Mouse (Mus musculus) adrenal gland, postnatal 36 days (tissue): Measurements from ENCODE around the gene Fam168b. TPM values are rescaled to one million over a fixed set of nuclear protein-coding genes. Genes with fewer than 3 reads are reported as not detected.

ENCODE experiments used
- DNase-seq, 2 experiments: peaks; one replicate each; pipeline ENCODE4 v3.0.0; 2021; ENCODE audit warnings: mixed read lengths in 1 of 2
- total RNA-seq, 2 experiments: library from RNA; stranded (reverse); gene quantifications; 2 replicates each; pipeline ENCODE4 v1.2.3; 2021

Fam168b gene
- total RNA-seq, 2 experiments from 2014 or later: 133 to 149 TPM

DNA sequence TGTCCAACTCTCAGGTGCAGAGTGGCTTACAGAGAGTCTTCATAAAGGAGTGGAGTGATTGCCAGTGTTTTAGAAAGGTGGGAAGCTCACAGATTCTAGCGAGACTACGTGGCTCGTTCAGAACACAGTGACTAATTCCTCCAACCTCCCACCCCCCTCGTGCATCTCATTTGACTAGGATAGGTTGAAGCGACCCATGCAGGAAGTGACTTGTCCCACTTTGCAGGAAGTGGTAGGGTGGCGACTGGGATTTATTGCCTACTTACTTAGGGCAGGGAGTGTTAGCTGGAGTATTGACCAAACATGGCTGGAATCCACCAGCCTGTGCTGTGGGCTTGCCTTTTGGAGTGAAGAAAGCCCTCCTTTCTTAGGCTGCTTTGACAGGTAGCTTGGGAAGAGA lies 8.7 kb upstream of the Fam168b start:
- DNase-seq: peak; percentile 75 to 81

DNA sequence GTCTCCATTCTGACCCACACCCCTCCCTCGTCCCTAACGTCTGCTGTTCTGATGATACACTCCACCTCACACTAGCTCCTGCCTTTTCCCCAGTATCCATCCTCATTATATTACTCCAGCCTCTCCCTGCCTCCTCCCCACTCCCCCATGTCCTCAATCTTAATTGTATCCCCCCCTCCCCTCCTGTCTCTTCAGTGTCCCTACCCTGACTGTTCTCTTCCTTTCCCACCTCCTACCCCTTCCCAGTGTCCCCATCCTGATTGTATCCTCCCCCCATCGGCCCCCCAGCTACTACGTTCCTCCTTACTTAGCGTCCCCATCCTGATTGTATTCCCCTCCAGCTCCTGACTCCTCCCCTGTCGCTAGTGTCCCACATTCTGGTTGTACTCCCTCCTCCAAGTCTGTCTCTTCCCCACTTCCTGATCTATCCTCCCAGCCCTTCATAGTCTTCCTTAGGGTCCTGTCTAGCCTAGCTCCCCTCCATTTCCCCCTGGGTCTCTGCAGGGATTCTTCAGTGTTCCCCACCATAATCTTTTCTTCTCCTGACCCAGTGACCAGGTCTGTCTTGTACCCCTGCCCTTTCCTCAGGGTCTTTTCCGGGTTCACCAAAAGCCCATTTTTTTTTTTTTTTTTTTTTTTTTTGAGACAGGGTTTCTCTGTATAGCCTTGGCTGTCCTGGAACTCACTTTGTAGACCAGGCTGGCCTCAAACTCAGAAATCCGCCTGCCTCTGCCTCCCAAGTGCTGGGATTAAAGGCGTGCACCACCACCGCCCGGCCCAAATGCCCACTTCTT lies 7.7 kb upstream of the Fam168b start:
- DNase-seq: peak; percentile 32 to 53

DNA sequence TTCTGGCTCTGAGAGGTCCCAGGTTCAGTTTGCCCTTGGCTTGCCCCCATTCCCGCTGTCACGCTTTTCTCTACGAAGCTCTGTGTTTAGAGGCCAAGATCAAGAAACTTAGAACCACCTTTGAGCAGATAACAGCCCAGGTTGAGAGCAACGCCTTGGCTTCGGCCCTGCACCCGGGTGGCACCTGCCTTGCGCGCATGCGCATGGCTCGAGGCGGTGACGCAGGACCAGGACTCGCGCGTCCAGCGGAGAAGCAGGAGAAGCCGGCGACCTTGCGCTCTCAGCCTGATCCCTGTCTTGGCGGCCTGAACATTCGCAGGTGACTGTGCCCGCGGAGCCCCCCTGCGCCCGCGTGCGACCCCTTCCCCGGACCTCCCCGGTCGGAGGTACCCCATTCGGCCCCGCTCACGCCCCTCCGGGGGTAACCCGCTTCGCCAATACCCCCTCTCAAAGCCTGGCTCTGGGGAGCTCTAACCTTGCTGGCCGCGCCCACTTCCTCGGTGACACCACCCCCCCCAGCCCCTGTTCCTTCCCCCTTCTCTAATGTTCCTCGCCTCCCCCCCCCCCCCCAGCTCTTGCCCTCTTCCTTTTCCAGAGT lies 7.0 kb upstream of the Fam168b start, which contains the start of gene Plekhb2:
Plekhb2 (plus strand) TSS at position 232 of the 598 bp plus-strand sequence.
- DNase-seq: peak; percentile 95 to 96

DNA sequence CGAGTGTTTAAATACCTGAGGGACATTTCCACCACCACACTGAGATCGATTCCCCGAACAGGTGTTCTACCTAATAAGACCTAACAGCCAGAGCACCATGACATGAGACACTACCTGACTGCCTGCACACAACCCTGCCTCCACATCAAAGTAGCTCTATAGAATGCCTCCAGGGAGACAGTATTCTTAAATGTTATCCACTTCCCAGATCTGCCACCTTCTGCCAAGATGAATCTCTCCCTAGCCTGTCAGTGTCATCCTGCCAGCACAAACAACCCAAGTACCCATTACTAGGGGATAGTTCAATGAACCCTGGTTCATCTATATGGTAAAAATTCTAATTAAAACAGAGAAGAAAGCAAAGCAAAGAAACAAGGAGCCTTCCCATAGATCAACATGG lies 4.2 kb upstream of the Fam168b start:
- DNase-seq: no peak

DNA sequence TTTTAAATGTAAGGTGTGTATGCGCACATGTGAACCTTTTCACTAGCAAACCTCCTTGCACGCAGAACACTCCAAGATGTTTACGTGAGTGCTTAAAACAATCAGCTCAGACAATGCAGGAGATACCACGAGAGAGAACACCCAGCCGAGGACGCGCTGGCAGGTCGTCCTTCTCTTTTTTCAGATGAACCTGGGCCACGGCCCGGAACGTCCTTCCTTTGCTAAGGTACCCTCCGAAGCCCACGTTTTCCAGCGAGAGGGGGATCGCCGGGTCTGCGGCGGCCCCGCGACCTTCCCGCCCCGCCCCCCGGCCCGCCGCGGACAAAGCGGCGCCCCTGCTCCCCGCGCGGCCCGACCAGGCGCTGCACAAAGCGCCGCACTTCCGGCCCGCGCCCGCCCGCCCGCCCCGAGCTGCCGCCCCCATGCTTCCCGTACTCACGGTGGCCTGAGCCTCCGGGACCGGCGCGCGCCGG lies 440 bp downstream of the Fam168b start:
- DNase-seq: peak; percentile 61 to 80

DNA sequence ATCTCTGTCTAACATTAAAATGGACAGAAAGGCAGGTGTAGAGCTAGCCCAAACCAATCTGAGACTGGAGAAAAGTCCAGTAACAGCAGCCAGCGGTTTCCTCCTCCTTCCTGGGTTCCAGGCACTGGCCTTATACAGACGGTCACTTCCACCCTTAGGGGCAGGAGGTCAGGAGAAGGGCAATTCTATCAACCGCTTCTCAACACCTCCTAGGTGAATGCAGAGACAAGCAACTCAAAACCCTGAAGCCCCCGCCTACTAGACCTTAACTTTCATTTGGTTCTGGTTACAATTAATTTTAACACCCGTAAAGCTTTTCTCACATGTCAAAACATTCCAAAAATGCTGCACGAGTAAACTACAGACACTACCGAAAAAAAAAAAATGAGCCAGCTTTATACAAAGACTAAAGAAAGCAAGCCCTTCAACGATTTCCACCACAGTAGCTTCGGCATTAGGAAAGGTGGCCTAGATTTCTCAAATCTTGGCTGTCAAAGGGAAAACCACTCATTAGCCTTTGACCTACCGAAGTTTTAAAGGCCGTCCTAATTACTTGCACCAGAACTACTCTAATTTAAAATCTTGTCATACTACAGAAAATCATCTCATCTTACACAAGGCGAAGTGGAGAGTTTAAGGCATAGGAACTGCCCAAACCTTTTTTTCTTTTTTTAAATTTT lies 1.0 kb downstream of the Fam168b start:
- no peak for DNase-seq

DNA sequence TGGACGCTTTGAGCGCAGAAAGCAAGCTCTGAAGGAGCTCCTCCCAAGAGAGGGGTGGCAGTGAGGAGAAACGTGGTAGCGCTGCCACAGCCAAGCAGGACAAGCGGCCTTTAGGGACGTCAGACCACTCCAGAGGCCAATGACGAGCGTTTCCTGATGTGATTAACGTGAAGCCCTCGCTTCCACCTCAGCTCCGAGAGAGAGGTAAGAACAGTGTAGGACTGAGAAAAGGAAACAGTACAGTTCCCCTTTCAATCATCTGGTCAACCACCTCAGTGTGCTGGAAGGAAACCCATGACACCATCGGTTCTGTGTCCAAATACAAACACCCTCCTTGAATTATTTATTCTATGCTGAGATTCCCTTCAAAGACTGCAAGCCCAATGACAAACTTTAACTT lies 3.6 kb downstream of the Fam168b start:
- DNase-seq: no peak

DNA sequence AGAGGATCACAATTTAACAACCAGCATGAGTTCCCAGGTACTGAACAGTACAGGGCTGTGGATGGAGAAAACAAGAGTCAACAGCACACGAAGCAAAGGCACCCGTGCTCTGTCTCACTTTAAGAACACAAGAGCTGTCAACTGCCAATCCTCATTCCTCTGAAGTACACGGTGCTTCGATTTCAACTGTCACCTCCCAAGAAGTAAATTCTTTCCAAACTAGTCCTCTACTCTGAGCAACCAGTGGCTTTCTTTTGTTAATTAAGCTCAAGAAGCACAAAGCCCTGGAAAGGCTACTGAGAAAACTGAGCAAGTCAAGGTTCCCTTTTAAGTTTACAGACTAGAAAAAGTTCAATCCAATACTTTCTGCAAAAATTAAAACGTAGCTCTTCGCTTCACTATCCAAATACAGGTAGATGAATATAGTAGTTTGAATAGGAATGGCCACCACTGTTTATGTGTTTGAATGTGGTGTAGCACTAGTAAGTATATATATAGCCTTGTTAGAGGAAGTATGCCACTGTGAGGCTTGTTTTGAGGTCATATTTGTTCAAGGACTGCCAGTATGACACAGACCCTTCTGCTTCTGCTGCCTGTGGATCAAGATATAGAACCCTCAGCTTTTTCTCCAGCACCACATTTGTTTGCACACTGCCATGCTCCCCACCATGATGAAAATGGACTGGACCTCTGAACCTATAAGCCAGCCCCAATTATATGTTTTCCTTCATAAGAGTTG lies 4.7 kb downstream of the Fam168b start:
- DNase-seq: no peak

DNA sequence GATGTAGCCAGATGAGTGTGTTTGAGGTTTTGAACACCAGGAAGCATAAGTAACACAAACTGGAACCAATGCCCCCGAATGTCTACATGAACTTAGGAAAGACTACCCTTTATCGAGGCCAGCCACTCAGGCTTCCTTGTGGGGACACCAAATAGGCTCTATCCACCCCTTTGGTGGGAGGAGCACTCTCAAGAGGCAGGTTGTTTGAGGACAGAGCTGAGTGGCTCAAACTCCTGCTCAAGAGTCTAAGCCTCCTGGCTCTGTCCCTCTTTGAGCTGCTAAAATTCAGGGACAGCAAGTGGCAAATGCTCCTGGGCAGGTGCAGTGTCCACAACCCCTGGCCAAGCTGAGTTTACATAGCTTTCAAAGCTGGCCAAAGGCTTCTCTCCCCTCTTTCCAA lies 8.0 kb downstream of the Fam168b start:
- no peak for DNase-seq

DNA sequence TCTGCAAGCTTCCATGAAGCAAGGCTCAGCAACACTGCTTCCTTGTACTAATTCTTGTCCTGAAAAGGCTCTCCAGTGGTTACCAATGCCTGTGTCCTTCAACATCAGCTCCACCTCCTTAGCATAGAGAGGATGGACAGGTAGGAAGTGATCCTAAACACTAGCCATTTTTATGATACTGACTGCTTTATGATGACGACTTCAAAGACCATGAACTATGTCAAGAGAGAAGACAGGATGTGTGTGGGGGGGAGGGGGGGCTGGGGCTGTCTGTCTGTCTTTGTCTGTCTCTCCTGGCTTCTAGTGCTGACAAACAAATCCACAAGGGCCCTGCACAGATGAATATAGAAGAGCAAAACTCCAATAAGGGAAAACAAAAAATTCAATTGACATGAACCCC lies 11.5 kb downstream of the Fam168b start:
- no peak for DNase-seq

DNA sequence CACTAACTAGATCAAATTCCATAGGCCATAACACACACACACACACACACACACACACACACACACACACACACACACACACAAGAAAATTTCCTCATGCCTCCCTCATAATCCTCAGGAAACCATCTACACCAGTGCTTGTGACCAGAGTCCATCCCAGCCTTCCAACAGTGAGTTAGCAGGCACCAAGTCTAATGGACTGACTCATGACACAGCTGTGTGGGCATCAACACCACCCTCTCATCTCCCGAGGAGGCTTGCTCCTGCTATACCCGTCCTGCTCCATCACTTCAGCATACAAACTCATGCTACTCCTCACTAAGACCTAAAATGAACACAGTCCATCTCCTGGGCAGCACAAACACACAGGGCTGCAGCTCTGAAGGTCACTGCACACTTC lies 11.9 kb downstream of the Fam168b start:
- no peak for DNase-seq

DNA sequence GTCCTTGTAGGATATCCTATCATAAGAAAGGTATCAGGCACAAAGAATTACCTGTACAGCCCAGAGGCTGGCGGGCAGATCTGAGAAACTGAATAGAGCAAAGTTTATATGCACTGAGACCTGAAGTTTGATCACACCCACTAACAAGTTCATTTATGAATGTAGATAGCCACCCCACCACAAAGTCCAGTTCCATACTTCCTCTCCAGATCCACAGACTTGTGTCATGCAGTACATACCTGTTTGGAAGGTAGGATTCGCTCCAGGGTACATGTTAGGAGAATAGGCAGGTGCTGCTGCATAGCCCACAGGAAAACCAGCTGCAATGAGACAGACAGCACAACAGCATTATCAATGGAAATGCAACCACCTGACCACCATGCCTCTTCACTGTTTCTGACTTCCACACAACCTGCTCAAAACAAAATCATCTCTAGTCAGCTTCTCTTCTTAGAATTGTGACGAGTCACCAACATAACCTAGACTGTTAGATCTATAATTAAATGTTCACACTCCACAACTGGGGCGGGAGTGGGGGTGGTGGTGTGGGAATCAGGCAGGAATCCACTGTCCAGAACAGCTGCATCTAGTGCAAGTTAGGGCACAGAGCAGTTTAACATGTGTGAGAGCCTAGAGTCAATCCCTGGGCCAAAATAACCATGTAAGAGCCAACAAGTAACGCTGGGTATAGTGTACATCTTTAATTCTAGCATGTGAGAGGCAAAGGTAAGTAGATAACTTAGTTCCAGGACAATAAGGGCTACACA lies 14.2 kb downstream of the Fam168b start:
- no peak for DNase-seq

DNA sequence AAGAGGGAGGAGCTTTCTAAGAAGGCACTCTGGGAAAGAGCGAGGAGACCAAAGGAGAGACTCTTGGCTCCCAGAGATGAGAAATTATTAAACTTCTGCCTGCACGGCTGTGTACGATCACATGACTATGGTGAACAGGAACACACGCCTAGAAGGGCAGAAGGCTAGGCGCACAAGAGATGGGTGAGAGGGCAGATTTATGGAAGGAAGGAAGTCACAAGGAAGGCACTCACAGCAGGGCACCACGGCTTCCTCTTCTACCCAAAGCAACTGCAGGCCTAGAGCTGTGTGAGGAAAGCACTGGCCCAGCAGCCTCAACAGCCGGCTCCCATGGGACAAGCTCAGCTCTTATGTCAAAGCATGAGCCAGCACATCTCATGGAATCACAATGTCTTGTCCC lies 15.0 kb downstream of the Fam168b start:
- no peak for DNase-seq

DNA sequence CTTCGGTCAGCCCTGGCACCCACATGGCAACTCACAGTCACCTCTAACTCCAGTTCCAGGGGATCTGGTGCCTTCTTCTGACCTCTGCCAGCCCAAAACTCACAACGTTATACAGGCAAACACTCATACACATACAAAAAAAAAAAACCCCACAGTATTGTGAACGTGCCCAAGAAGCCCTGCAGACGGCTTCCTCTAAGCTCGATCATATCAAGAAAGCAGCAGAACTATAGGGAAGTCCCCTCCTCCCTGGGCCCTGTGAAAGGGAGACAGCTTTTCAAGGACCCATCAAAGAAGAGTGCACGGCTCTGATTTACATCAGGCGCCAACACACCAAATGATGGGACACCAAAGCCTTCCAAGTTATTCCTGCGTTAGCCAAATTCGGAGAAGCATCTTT lies 17.0 kb downstream of the Fam168b start:
- DNase-seq: no peak

DNA sequence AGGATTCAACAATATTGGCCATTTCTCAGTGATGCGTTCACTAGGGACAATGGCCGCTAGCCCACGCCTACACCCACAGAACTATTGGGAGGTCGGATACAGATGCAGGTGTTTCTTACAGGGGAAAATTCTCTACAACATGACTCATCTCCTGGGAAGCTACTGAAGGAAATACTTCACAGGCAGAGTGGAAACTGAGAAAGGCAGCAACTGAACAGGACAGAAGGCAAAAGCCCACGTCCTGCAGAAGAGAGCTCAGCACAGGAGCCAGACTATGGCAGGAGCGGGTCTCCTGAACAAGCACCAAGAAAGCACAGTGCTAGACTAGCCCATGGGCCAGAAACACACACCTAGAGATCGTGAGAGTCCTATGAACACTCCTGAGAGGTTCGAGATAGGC lies 18.7 kb downstream of the Fam168b start:
- no peak for DNase-seq

DNA sequence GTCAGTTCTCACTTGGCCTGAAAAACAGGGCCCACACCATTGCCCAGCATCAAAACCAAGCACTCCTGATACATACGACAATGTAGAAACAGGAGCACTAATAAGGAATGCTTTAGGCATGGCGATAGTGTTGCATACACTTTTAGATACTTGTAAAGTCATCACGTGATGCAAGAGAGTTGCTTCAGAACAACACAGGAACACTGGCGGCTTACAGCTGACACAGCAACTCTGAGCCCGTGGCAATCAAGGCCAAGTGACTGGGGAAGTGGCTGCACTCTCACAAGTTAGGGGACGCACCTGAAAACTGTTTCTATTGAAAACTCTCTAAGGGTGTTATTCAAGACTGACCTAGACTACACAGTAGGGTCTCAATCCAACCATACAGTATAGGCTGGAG lies 19.5 kb downstream of the Fam168b start:
- peak; percentile 39 to 57 for DNase-seq

DNA sequence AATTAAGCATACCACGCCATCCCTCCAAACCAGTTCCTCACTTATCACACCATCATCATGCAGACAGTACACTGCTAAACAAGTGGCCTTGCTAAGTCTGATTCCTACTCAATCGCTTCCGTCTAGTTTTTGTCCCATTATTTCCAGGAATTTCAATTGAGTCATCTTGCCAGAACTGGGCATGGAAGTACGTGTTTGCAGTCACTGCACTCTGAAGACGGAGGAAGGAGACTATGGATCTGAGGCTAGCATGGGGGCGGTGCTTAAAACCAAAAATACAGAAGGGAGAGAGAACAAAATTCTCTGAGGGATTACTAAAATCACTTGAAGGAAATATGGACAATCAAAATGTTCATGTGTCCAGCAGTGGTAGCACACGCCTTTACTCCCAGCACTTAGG lies 20.1 kb downstream of the Fam168b start:
- no peak for DNase-seq

DNA sequence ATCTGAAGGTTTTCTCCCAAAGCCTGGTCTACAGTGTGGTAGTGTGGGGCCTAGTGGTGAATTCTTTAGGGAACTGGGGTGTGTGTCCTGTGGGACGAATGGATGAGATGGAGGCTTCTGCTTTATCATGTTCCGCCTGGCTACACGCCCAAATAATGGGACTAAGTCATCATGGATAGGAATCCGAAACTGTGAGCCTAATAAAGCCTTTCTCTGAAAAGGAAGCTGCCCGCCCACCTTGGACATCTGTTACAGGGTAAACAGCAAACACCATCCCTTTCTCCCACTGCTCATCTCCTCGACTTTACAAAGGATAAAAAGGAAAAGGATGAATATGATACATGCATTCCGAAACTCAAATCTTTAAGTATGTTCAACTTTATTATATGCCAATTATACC lies 20.9 kb downstream of the Fam168b start:
- no peak for DNase-seq

DNA sequence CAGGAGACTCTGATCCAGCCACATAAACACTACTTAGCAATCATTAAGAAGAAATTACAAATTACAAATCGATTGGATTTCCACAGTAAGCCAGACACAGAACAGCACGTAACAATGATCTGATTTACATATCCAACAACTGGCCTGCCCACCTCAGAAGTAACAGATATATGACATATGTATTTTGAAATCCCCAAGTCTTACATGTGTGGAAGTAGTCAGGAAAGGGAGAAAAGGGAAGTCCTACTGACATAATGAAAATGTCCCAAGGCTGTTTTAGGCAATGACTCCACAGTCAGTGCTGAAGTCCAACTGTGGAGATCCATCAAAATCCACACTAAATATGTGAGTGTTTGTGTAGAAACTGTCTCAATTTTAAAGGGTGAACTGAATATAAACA lies 21.5 kb downstream of the Fam168b start:
- no peak for DNase-seq

DNA sequence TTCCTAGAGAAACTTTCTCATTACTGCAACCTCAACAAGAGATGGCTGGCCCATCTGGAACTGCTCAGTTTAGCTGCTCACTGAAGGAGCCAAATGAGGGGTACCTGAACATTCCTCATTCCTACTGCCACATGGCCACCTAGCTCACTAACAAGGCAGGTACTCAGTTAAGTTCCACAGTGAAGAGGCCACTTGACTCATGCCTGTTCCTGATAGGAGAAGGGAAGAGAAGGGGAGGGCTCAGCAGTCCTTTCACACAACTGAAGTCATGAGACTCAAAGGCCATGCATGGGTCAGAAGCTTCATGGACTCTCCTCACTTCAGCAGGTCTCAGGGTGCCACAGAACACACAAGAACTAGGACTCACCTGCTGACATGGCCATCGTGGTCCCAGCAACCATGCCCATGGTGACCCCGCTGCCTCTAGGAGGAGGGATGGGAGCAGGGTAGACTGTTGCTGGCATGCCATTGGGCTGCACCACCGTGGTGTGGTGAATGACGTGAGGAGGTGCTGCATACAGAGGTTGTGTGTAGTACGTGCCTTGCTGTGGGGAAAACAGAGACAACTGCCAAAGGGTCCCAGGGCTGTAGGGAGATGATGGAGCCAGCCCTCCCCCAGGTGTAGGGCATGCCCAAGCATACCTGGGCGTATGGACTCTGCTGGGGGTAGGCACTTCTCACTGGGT lies 23.5 kb downstream of the Fam168b start:
- no peak for DNase-seq

DNA sequence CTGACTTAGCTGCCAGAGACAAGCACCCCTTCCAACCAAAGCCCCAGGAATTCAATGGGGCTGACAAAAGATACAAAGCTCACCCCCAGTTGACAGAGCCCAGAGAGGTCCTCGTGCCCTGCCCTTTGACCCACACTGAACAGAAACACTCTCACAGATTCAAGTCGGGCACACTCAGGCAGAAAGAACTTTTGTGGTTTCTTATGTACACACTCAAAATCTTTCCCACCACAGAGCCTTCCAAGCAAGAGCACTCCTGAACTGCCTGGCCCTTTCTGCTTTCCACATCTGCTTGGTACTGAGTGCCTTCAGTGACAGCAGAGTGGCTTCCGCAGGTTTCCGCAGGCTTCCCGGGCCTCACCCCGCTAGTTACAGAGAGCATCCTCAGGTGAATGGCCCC lies 27.0 kb downstream of the Fam168b start:
- no peak for DNase-seq
